Mouse (Mus musculus) lung, adult 2 months (tissue): ENCODE results near the gene Slc27a1.

Experiments
- CTCF ChIP-seq: fragments of 200-500 bp; IDR thresholded peaks from 2 replicates; pipeline ENCODE4 v1.5.1; 2011; ENCODE audit warnings: mild to moderate bottlenecking, low read length, control low read depth; ENCODE audit not compliant: insufficient read depth
- POLR2A ChIP-seq: fragments of 200-500 bp; IDR thresholded peaks from 2 replicates; pipeline ENCODE4 v1.6.1; 2011; ENCODE audit warnings: low read depth, mild to moderate bottlenecking, control low read depth, low read length, borderline replicate concordance; ENCODE audit errors: extremely low read depth

DNA sequence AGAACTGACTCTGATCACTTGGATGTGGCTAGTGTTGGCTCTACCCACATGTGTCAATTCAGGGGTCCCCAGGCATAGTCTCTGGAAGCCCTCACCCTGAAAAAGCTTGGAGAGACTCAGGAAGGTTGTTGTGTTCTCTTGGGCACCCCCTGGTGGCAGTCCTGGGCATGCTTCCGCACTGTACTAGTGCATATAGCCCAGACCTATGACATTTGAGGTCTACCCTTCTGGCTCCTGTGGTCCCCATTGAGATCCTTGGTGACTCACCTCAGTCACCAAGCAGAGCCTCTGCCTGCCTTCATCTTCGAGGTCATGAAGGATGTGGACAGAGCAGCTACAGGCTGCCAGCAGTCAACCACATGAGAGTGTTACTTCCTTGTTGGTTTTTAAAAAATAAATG, 18.2 kb downstream of the Slc27a1 start:
- no peak for TF ChIP-seq POLR2A
- TF ChIP-seq CTCF, result peak; percentile 69
